Mouse (Mus musculus): Measurements from ENCODE around the gene Vmn1r40.

Vmn1r40 gene

DNA sequence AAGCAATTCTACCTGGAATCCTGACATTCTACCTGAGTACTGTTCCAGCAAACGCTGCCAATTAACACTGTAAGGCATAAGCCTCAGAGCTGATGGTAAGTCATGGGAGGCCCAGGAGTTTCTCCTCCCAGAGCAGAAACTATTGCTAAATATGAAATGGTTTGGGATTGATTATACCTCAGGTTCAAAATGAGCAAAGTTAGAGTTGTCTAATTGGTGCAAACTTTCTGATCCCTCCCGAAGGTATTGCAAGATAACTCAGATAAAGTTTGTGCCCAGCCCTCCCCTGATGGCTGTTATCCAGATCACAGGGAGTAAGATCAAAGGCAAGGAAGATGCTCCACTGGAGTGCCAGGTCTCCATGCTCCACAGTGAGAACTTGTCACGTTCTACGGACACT, at the start of gene Vmn1r40:
Vmn1r40 (plus strand) TSS at position 301 of the 400 bp plus-strand sequence.
- DNase-seq (ENCODE audit: low spot score in 2 of 2) = no peak

GRCm38 (mm10) chr6:89658342-89658741, 49.0 kb upstream of the Vmn1r40 start:
- DNase-seq (ENCODE audit: low spot score in 2 of 2) = no peak

- no peak for DNase-seq (ENCODE audit: low spot score in 2 of 2)
Observed at GRCm38 (mm10) chr6:89658931-89659330, 48.4 kb upstream of the Vmn1r40 start.

- no peak for DNase-seq (ENCODE audit: low spot score in 2 of 2)
Observed at GRCm38 (mm10) chr6:89659692-89660423, 47.5 kb upstream of the Vmn1r40 start.

GRCm38 (mm10) chr6:89660490-89660889, 46.9 kb upstream of the Vmn1r40 start:
- DNase-seq (ENCODE audit: low spot score in 2 of 2) = no peak

DNA sequence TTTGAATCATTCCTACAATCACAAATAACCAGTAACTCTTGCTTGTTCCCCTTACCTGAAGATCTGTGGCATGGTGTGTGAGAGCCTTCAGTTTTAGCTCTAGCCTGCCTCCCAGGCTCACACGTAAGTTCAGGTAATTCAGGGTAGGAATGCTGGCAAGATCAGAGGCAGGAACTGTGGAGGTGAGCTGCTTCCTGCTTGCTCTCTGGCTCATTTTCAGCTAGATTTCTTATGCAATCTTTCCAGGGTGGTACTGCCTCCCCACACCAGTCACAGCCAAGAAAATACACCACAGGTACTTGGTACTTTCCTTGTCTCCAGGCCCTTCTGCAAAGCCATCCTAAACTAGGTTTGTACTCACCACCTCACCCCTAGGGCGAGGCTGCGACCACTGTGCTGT, 44.8 kb upstream of the Vmn1r40 start:
- no peak for DNase-seq (ENCODE audit: low spot score in 2 of 2)

- no peak for DNase-seq (ENCODE audit: low spot score in 2 of 2)
Observed at GRCm38 (mm10) chr6:89665155-89665554, 42.2 kb upstream of the Vmn1r40 start.

- DNase-seq (ENCODE audit: low spot score in 2 of 2) = no peak
Observed at GRCm38 (mm10) chr6:89665667-89666066, 41.7 kb upstream of the Vmn1r40 start.

GRCm38 (mm10) chr6:89666976-89667375, 40.4 kb upstream of the Vmn1r40 start:
- no peak for DNase-seq (ENCODE audit: low spot score in 2 of 2)

DNA sequence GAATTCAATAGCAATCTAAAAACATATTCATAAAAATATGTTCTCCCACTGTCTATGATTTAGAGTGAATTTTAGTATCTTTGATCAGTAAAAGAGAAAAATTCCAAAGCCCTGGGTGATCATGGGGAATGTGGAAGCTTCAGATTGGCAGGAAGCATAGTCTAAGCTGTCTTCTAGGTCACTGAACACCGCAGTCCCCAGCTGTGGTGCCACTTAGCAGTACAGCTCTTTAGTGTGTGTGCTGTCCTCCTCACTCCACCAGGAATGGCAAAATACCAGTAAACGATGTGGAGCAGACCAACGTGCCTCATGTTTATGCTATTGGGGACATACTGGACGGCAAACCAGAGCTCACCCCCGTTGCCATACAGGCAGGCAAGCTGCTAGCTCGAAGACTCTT, 37.8 kb upstream of the Vmn1r40 start:
- DNase-seq (ENCODE audit: low spot score in 2 of 2) = no peak

GRCm38 (mm10) chr6:89671431-89671830, 35.9 kb upstream of the Vmn1r40 start:
- DNase-seq (ENCODE audit: low spot score in 2 of 2) = no peak

DNA sequence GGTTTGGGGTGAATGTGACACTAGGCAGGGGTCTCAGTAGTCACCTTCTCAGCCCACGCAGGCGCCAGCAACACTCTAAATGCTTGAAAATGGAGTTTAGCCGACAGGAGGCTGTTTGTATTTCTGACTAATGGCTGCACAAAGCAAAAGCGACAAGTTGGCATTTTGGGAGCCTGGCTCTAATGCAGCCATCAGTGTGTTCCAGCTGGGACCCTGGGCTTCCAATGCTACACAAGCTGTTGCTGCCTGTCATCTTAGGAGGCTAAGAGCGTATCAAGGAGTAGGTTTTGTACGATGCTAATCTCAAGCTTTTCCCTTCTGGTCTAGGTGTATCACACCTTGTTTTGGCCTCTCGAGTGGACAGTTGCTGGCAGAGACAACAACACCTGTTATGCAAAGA, 34.7 kb upstream of the Vmn1r40 start:
- no peak for DNase-seq (ENCODE audit: low spot score in 2 of 2)

GRCm38 (mm10) chr6:89673135-89673780, 34.1 kb upstream of the Vmn1r40 start:
- DNase-seq (ENCODE audit: low spot score in 2 of 2) = no peak

DNA sequence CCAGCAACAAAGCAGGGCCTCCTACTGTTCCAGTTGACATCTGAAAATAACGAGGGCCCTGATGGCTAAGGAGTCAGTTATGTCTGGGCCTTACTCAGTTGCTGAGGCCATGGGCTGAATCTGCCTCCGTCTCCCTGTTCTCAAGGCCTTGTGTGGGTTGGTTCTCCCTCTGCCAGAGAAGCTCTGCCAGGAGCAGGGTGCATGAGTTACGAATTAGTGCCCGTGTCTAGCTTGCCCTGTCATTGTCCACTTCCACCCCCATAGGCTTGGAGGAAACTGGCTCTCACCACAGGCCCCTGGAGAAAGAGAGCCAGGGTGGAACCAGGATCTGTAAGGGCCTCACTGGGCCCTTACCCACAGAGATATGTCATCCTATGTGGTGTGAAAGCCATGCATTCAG, 28.8 kb upstream of the Vmn1r40 start:
- DNase-seq (ENCODE audit: low spot score in 2 of 2) = no peak

GRCm38 (mm10) chr6:89679291-89679835, 28.0 kb upstream of the Vmn1r40 start:
- peak; percentile 16 to 44 for DNase-seq (ENCODE audit: low spot score in 2 of 2)

DNA sequence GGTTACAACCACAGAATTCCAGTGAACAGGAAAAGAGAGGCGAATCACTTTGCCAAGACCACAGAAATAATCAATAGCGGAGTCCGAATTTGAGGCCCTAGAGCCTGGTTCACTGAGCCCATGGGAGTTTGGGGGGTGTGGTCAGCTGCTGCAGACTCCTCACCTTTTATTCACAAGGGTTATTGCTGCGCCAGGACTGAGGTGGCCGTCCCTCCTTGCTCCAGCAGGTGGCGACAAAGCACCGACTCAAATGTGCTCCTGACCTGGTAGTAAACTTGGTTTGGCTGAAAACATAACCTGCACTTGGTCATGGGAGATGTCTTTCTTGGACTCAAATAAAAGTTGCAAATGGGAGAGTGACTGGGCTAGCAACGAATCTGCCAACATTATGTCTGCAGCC, 27.2 kb upstream of the Vmn1r40 start:
- DNase-seq (ENCODE audit: low spot score in 2 of 2) = peak; percentile 38 to 59

DNA sequence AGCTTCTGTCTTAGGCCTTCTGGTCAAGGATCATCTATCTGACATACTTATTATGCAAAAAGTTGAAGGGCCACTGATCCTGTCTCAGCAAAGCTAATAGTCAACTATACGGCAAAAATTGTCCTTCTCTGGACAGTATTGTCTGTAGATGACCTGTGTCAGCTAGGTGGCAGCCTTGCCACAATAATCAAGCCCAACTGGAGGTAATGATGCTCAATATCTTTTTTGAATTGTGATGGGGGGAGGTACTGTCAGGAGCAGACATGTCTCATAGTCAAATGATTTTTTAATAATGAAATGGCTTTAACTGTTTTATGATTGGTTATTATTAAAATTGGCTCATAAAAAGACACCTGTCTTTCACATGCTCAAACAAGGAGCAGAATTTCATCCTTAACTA, 23.1 kb upstream of the Vmn1r40 start:
- DNase-seq (ENCODE audit: low spot score in 2 of 2) = no peak

GRCm38 (mm10) chr6:89687100-89687499, 20.2 kb upstream of the Vmn1r40 start:
- no peak for DNase-seq (ENCODE audit: low spot score in 2 of 2)

GRCm38 (mm10) chr6:89706624-89707023, 716 bp upstream of the Vmn1r40 start:
- DNase-seq (ENCODE audit: low spot score in 2 of 2) = no peak

DNA sequence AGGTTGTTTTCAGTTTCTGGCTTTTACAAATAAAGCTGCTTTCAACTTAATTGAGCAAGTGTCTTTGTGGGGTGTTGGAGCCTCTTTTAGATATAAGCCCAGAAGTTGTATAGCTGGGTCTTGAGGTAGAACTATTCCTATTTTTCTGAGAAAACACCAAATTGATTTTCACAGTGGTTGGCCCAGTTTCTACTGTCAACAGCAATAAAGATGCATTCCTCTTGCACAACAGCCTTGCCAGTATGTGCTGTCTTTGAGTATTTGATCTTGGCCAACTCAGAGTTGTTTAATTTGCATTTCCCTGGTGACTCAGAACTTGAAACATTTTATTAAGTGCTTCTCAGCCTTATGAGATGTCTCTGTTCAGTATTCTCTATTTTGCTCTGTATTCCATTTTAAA, 10.7 kb downstream of the Vmn1r40 start:
- DNase-seq (ENCODE audit: low spot score in 2 of 2) = no peak

DNA sequence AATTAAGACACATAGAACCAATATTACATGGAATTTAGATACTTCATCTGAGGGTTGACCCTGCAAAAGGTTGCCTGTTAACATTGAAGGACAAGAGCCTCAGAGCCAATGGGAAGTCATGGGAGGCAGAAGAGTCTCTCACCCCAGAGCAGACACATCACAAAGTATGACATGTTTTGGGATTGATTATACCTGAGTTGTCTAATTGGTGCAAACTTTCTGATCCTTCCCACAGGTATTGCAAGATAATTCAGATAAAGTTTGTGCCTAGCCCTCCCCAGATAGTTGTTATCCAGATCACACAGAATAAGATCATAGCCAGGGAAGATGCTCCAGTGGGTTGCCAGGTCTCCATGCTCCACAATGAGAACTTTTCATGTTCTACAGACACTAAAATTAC, 33.1 kb downstream of the Vmn1r40 start, which contains the start of gene Vmn1r41:
Vmn1r41 (plus strand) TSS at position 301 of the 400 bp plus-strand sequence.
- no peak for DNase-seq (ENCODE audit: low spot score in 2 of 2)

DNA sequence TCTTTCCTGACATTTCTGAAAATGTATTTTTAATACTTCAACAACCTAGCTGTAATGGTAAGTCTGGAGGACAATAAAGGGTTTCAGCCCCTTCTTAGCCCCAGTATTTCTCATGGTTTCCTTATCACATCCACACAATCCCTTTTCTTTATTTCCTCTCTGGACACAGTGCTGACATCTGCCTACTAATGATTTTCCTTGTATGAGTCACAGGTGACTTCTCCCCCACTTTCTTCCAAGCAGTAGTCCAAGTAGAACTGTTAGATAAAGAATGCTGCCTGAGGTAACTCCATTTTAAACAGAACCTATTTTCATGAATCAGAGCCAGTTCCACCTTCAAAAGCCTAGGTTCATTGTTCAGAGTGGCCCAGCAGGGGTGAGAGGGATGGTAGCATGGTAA, 35.5 kb downstream of the Vmn1r40 start:
- DNase-seq (ENCODE audit: low spot score in 2 of 2) = no peak
